Comparison of ENCODE assay signal across 19 mouse cellular contexts in genomic region chr7:131629562-131629961, GRCm38 (mm10).
DNase-seq lines count a peak whose midpoint lies in the region; ATAC-seq and TF ChIP-seq lines count a peak whose summit lies in the region.
"Had no signal": no experiment of that assay in that cellular context is flagged by ENCODE, and none has a peak within 500 bp of the region (broad histone marks: within the 10 kb centered on the region; RNA-seq: fewer than 3 reads in every experiment).

No protein-coding gene starts in this region.

- 49% methylated on average over 8 of the region's 8 CpGs for WGBS in forebrain, embryonic 13.5 days
- WGBS in forebrain, embryonic 10.5 days: 89% methylated on average over 8 of the region's 8 CpGs
- WGBS in hindbrain, postnatal 0 days: 45% methylated on average over 8 of the region's 8 CpGs
- WGBS in hindbrain, embryonic 11.5 days: 86% methylated on average over 8 of the region's 8 CpGs
- 27% methylated on average over 8 of the region's 8 CpGs for WGBS in forebrain, embryonic 16.5 days
- 89% methylated on average over 8 of the region's 8 CpGs for WGBS in limb, embryonic 10.5 days

- H3K4me3 ChIP-seq in forebrain, embryonic 13.5 days: no peak overlapping the region
- no peak overlapping the region for H3K4me3 ChIP-seq in forebrain, embryonic 10.5 days
- no peak overlapping the region for H3K4me3 ChIP-seq in hindbrain, postnatal 0 days (ENCODE audit: low read length)
- no peak overlapping the region for H3K4me3 ChIP-seq in hindbrain, embryonic 11.5 days (ENCODE audit: low read depth, low read length)
- no peak overlapping the region for H3K4me3 ChIP-seq in forebrain, embryonic 16.5 days (replicated peaks; ENCODE audit: low read length)
- H3K4me3 ChIP-seq in limb, embryonic 10.5 days: no peak overlapping the region
- H3K4me3 ChIP-seq: embryonic facial prominence, embryonic 15.5 days; erythroblast, embryonic 14.5 days; gastrocnemius, adult 2 months; heart, embryonic 12.5 days; intestine, embryonic 15.5 days had no signal

- DNase-seq in forebrain, embryonic 10.5 days (ENCODE audit: extremely low spot score, low spot score): no peak
- DNase-seq in hindbrain, postnatal 0 days (ENCODE audit: low spot score): peak; percentile 39
- no peak for DNase-seq in hindbrain, embryonic 11.5 days (ENCODE audit: low spot score)
- peak; percentile 36 for DNase-seq in brain, embryonic 18.5 days (ENCODE audit: low read depth, low spot score)
- no peak for DNase-seq in limb, embryonic 10.5 days (ENCODE audit: low spot score)
- DNase-seq in testis, postnatal 14 days (ENCODE audit: low spot score): no peak
- DNase-seq: adrenal gland, adult 2 months; adrenal gland, postnatal 25 days; cerebellum, adult 11-12 months; cerebellum, adult 9-10 months; gastrocnemius, adult 2 months; gastrocnemius, postnatal 25 days; kidney, adult 18-20 months had no signal

- no peaks in the 10 kb centered on the region for H3K9me3 ChIP-seq in forebrain, embryonic 13.5 days (replicated peaks)
- H3K9me3 ChIP-seq in forebrain, embryonic 10.5 days: no peaks in the 10 kb centered on the region
- H3K9me3 ChIP-seq in hindbrain, postnatal 0 days (ENCODE audit: low read length): no peaks in the 10 kb centered on the region
- no peaks in the 10 kb centered on the region for H3K9me3 ChIP-seq in hindbrain, embryonic 11.5 days (ENCODE audit: control insufficient read depth, low read length)
- no peaks in the 10 kb centered on the region for H3K9me3 ChIP-seq in forebrain, embryonic 16.5 days (ENCODE audit: control insufficient read depth, low read length)
- H3K9me3 ChIP-seq in limb, embryonic 10.5 days (replicated peaks): no peaks in the 10 kb centered on the region
- H3K9me3 ChIP-seq: embryonic facial prominence, embryonic 15.5 days; heart, embryonic 12.5 days; intestine, embryonic 15.5 days had no signal

- ATAC-seq in forebrain, embryonic 13.5 days: peak; percentile 70; the same call in 1 of the 2 replicates
- ATAC-seq in hindbrain, postnatal 0 days: no peak
- ATAC-seq in hindbrain, embryonic 11.5 days (ENCODE audit: low FRiP score): no peak
- ATAC-seq in forebrain, embryonic 16.5 days: peak; percentile 35
- ATAC-seq: intestine, embryonic 15.5 days had no signal

- no peak overlapping the region for H3K4me2 ChIP-seq in forebrain, embryonic 13.5 days
- H3K4me2 ChIP-seq in hindbrain, postnatal 0 days (ENCODE audit: low read depth, low read length): no peak overlapping the region
- H3K4me2 ChIP-seq in hindbrain, embryonic 11.5 days (replicated peaks; ENCODE audit: low read depth, low read length): no peak overlapping the region
- peak overlapping the region; percentile 33; the same call in 1 of the 2 replicates for H3K4me2 ChIP-seq in forebrain, embryonic 16.5 days (ENCODE audit: low read length)
- H3K4me2 ChIP-seq: embryonic facial prominence, embryonic 15.5 days; heart, embryonic 12.5 days; intestine, embryonic 15.5 days had no signal

- peak overlapping the region; percentile 42; the same call in 1 of the 2 replicates for H3K27ac ChIP-seq in forebrain, embryonic 13.5 days
- no peak overlapping the region for H3K27ac ChIP-seq in forebrain, embryonic 10.5 days
- no peak overlapping the region for H3K27ac ChIP-seq in hindbrain, postnatal 0 days
- no peak overlapping the region for H3K27ac ChIP-seq in hindbrain, embryonic 11.5 days (ENCODE audit: low read depth, low read length)
- H3K27ac ChIP-seq in forebrain, embryonic 16.5 days (ENCODE audit: low read length): peak overlapping the region; percentile 89
- H3K27ac ChIP-seq in limb, embryonic 10.5 days: no peak overlapping the region
- H3K27ac ChIP-seq: embryonic facial prominence, embryonic 15.5 days; gastrocnemius, adult 2 months; intestine, embryonic 15.5 days had no signal

- H3K9ac ChIP-seq in forebrain, embryonic 13.5 days: no peak overlapping the region
- no peak overlapping the region for H3K9ac ChIP-seq in hindbrain, postnatal 0 days (replicated peaks; ENCODE audit: low read length)
- no peak overlapping the region for H3K9ac ChIP-seq in hindbrain, embryonic 11.5 days (ENCODE audit: low read depth, low read length)
- H3K9ac ChIP-seq in forebrain, embryonic 16.5 days (replicated peaks; ENCODE audit: low read depth, low read length): no peak overlapping the region
- H3K9ac ChIP-seq: embryonic facial prominence, embryonic 15.5 days; heart, embryonic 12.5 days; intestine, embryonic 15.5 days had no signal

- peaks cover 27% of the 10 kb centered on the region for H3K4me1 ChIP-seq in forebrain, embryonic 13.5 days
- H3K4me1 ChIP-seq in forebrain, embryonic 10.5 days: 0 out of 2 replicates have a peak, but pooled peaks cover 3% of the 10 kb centered on the region
- H3K4me1 ChIP-seq in hindbrain, postnatal 0 days (ENCODE audit: insufficient read depth, low read length): 0 out of 2 replicates have a peak, but pooled peaks cover 8% of the 10 kb centered on the region
- H3K4me1 ChIP-seq in hindbrain, embryonic 11.5 days (replicated peaks; ENCODE audit: control insufficient read depth, insufficient read depth, low read length): no peaks in the 10 kb centered on the region
- H3K4me1 ChIP-seq in forebrain, embryonic 16.5 days (replicated peaks; ENCODE audit: control insufficient read depth, insufficient read depth, low read length): peaks cover 21% of the 10 kb centered on the region
- H3K4me1 ChIP-seq in limb, embryonic 10.5 days: no peaks in the 10 kb centered on the region
- H3K4me1 ChIP-seq: heart, embryonic 12.5 days; intestine, embryonic 15.5 days had no signal

- peaks cover 60% of the 10 kb centered on the region for H3K27me3 ChIP-seq in forebrain, embryonic 13.5 days
- H3K27me3 ChIP-seq in forebrain, embryonic 10.5 days (ENCODE audit: poor library complexity, severe bottlenecking): peaks cover 85% of the 10 kb centered on the region
- no peaks in the 10 kb centered on the region for H3K27me3 ChIP-seq in hindbrain, postnatal 0 days (ENCODE audit: insufficient read depth, low read length)
- no peaks in the 10 kb centered on the region for H3K27me3 ChIP-seq in hindbrain, embryonic 11.5 days (ENCODE audit: control insufficient read depth, insufficient read depth, low read length)
- 0 out of 2 replicates have a peak, but pooled peaks cover 3% of the 10 kb centered on the region for H3K27me3 ChIP-seq in forebrain, embryonic 16.5 days (replicated peaks; ENCODE audit: control insufficient read depth, insufficient read depth, low read length)
- peaks cover 6% of the 10 kb centered on the region; the same call in 1 of the 2 replicates for H3K27me3 ChIP-seq in limb, embryonic 10.5 days (ENCODE audit: low read depth, poor library complexity, severe bottlenecking)
- H3K27me3 ChIP-seq: intestine, embryonic 15.5 days had no signal

- H3K36me3 ChIP-seq in forebrain, embryonic 13.5 days (ENCODE audit: poor library complexity, severe bottlenecking): no peaks in the 10 kb centered on the region
- no peaks in the 10 kb centered on the region for H3K36me3 ChIP-seq in forebrain, embryonic 10.5 days (replicated peaks)
- H3K36me3 ChIP-seq in hindbrain, postnatal 0 days (ENCODE audit: insufficient read depth, low read length): no peaks in the 10 kb centered on the region
- H3K36me3 ChIP-seq in hindbrain, embryonic 11.5 days (ENCODE audit: control insufficient read depth, insufficient read depth, low read length): no peaks in the 10 kb centered on the region
- no peaks in the 10 kb centered on the region for H3K36me3 ChIP-seq in forebrain, embryonic 16.5 days (ENCODE audit: control insufficient read depth, insufficient read depth)
- H3K36me3 ChIP-seq in limb, embryonic 10.5 days: no peaks in the 10 kb centered on the region
- H3K36me3 ChIP-seq: embryonic facial prominence, embryonic 15.5 days; heart, embryonic 12.5 days; intestine, embryonic 15.5 days had no signal

- no peak for TF ChIP-seq CTCF in hindbrain, postnatal 0 days (IDR thresholded peaks at IDR 0.05; ENCODE audit: low read depth)

Comparison
In these comparisons a context has a peak if more than half of its experiments do, and no peak if none do; other contexts are left out.
1. H3K27ac ChIP-seq: peak in forebrain, embryonic 13.5 days (single experiment) and forebrain, embryonic 16.5 days (single experiment); none in forebrain, embryonic 10.5 days (single experiment), hindbrain, postnatal 0 days (single experiment), hindbrain, embryonic 11.5 days (single experiment) and limb, embryonic 10.5 days (single experiment).
2. DNase-seq: peak in hindbrain, postnatal 0 days (single experiment) and brain, embryonic 18.5 days (single experiment); none in forebrain, embryonic 10.5 days (single experiment), hindbrain, embryonic 11.5 days (single experiment), limb, embryonic 10.5 days (single experiment) and testis, postnatal 14 days (single experiment).
3. ATAC-seq: peak in forebrain, embryonic 13.5 days (single experiment) and forebrain, embryonic 16.5 days (single experiment); none in hindbrain, postnatal 0 days (single experiment) and hindbrain, embryonic 11.5 days (single experiment).